Mouse (Mus musculus): ENCODE results near the gene Nphp3.

GRCm38 (mm10) chr9:104002913-104003330 lies 578 bp downstream of the Nphp3 start:
- TF ChIP-seq CTCF (IDR thresholded peaks at IDR 0.05; ENCODE audit: borderline replicate concordance, extremely low read depth, insufficient read depth, insufficient read length) (peak; percentile 73), POLR2A (IDR thresholded peaks at IDR 0.05; ENCODE audit: borderline replicate concordance, extremely low read depth, insufficient read depth, insufficient read length, poor library complexity, severe bottlenecking) (no peak)
